Mouse (Mus musculus): ENCODE data around the gene C2cd2.

GRCm38 (mm10) chr16:97877502-97877901 lies 84.9 kb downstream of the C2cd2 start:
- no peak for TF ChIP-seq CTCF (conservative IDR thresholded peaks at IDR 0.05; ENCODE audit: insufficient read depth, insufficient read length, low read depth, low read length)
- no peak for TF ChIP-seq POLR2A (IDR thresholded peaks at IDR 0.05; ENCODE audit: low read depth, low read length)
